Mouse (Mus musculus) retina, postnatal 7 days (tissue): ENCODE results near the gene Baiap2l2.
"Not testable (repeated sequence)": the region's sequence is repeated elsewhere in the genome, so short reads cannot be mapped to it uniquely, and the experiment has no call there.

Source experiments
- DNase-seq: peaks from one replicate; pipeline ENCODE4 v3.0.0-alpha.2; 2012; ENCODE audit warnings: low read depth, low spot score

The Baiap2l2 gene

GRCm38 (mm10) chr15:79261095-79261725 lies 24.1 kb downstream of the Baiap2l2 start:
- DNase-seq: no peak

- DNase-seq: no peak
These were observed 26.8 kb downstream of the Baiap2l2 start for GRCm38 (mm10) chr15:79258521-79258920.

- no peak for DNase-seq
These were observed 30.7 kb downstream of the Baiap2l2 start, which contains the start of gene Slc16a8 for GRCm38 (mm10) chr15:79254661-79255060. Gene Slc16a8, minus strand, starts transcription at chr15:79254761.

- no peak for DNase-seq
These were observed 32.8 kb downstream of the Baiap2l2 start for GRCm38 (mm10) chr15:79252580-79252979.

GRCm38 (mm10) chr15:79251781-79252491 lies 33.4 kb downstream of the Baiap2l2 start:
- no peak for DNase-seq

- DNase-seq: no peak
These were observed 34.2 kb downstream of the Baiap2l2 start for GRCm38 (mm10) chr15:79251168-79251567.

GRCm38 (mm10) chr15:79250236-79250635 lies 35.1 kb downstream of the Baiap2l2 start:
- DNase-seq: no peak

- DNase-seq: no peak
These were observed 40.0 kb downstream of the Baiap2l2 start for GRCm38 (mm10) chr15:79245321-79245720.

GRCm38 (mm10) chr15:79244071-79244893 lies 41.1 kb downstream of the Baiap2l2 start:
- DNase-seq: no peak

GRCm38 (mm10) chr15:79243234-79244042 lies 41.9 kb downstream of the Baiap2l2 start:
- peak; percentile 97 for DNase-seq

- DNase-seq: no peak
These were observed 42.6 kb downstream of the Baiap2l2 start for GRCm38 (mm10) chr15:79242574-79243233.

- no peak for DNase-seq
These were observed 47.3 kb downstream of the Baiap2l2 start for GRCm38 (mm10) chr15:79238036-79238435.

- no peak for DNase-seq
These were observed 50.1 kb downstream of the Baiap2l2 start for GRCm38 (mm10) chr15:79235268-79235667.

GRCm38 (mm10) chr15:79229058-79229821 lies 56.1 kb downstream of the Baiap2l2 start, which contains the start of the genes Pick1 and Gm49486:
Gene Pick1, plus strand, starts transcription at chr15:79229173.
Gene Gm49486, plus strand, starts transcription at chr15:79229391.
- DNase-seq: peak; percentile 66

GRCm38 (mm10) chr15:79225780-79226179 lies 59.6 kb downstream of the Baiap2l2 start:
- DNase-seq: not testable (repeated sequence)

- DNase-seq: peak; percentile 85
These were observed 60.7 kb downstream of the Baiap2l2 start for GRCm38 (mm10) chr15:79224685-79225084.

- DNase-seq: no peak
These were observed 61.7 kb downstream of the Baiap2l2 start for GRCm38 (mm10) chr15:79223641-79224040.

GRCm38 (mm10) chr15:79219572-79219971 lies 65.8 kb downstream of the Baiap2l2 start:
- DNase-seq: no peak

GRCm38 (mm10) chr15:79216191-79216590 lies 69.1 kb downstream of the Baiap2l2 start:
- DNase-seq: no peak

GRCm38 (mm10) chr15:79213591-79213990 lies 71.7 kb downstream of the Baiap2l2 start:
- DNase-seq: no peak
